Mouse (Mus musculus) mature B cell (primary cell): ENCODE results near the gene Dcaf11.

Source experiments
- in situ Hi-C: fragments of 300-500 bp; cut with MboI; formaldehyde crosslinking; loops from 2 replicates; pipeline ENCODE4 v1.14.3; 2019

Gene Dcaf11

DNA sequence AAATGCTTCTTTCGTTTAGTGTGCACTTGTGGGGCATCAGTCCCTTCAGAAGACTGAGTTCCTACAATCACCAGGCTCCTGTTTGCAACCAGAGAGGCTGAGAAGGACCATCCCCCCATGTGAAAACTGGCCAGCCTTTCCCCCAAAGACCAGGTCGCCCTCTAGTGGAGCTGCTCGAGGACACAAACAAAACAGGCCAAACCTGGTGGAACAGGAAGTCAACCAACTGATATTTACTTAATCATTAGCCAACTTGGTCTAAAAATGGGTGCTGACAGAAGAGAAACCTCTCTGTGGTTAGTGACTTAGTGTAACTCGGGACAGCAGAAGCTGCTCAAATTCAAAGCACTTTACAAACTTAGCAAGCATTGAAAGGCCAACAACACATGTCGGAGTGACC is 2.8 kb upstream of the Dcaf11 start:
- in situ Hi-C loops, result no loop called here

DNA sequence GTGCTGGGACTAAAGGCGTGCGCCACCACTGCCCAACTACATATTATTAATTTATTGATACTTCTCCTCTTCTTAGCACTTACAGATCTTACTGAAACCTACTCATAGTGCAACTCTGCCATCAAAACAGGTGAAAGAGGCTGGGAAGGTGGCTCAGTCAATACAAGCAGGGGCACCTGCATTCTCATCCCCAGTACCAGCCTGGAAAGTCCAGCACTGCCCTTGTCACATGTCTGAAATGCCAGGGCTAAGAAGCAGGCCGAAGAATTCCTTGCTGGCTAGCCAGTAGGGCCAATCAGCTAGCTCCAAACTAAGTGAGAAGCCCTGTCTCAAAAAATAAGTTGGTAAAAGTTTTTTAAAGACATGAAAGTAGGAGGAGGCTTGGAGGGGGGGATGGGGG is 2.2 kb upstream of the Dcaf11 start:
- in situ Hi-C loops, result no loop called here

DNA sequence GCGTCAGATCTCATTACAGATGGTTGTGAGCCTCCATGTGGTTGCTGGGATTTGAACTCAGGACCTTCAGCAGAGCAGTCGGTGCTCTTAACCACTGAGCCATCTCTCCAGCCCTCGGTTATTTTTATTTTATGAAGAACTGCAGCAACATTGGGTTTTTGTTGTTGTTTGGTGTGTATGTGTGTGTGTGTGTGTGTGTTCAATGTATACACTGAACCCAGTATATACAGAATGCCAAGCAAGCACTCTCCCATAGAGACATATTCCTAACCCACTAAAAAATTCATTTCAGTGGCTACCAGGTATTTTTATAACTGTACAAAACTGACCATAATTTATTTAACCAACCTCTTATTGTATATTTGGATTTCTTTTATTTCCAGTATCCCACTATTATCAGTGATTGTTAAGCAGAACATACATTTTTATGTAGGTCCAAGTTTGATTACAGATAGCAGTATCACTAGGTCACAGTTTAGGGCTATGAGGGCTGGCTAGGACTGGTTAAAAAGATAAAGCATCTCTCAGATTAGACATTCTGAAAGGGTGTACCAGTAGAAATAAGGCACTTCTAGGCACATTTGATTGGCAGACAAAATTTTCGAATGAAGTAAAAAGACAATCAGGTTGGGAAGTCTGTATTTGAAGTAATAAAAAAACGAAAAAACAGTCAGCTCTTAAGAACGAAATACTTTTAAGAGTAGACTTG is 912 bp upstream of the Dcaf11 start:
- in situ Hi-C loops, result no loop called here

DNA sequence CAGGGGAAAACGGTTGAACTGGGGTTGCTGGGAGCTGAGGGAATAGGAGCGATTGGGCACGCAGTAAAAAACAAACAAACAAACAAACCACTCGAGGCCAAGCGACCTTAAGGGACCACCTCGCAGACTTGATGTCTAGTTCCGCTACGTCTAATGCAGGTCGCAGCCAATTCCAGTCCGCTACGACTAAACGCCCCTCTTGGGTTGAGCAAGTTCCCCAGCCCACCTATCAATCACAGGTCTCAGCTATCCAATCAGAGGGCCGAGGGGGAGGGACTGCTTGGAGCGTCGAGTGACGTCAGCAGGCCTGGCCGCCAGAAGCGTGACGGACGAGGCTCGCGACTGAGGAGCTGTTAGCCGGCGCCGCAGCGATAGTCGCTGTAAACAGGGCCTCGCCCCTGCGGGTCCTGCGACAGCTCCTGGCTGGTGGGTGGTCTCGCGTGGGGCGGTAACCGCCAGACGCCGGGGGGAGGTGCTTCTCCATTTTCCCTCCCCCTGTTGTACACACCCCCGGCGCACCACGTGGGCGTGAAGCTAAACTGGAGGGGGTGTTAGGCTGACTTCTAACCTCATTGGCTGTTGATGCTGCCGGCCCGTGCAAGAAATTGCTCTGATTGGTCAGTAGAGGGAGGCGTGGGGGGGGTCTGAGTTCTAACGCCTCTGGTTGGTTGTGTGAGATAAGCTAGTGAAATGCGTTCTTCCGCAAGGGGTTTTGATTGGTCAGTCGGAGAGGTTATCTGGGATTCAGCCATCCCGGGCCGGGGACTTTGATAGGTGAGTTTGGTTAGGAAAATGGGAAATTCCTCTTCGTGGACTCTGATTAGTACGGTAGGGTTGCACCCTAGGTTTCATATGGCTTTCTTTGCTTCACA is 632 bp downstream of the Dcaf11 start, which contains the start of gene A730061H03Rik:
A730061H03Rik (minus strand) TSS at position 205 of the 872 bp plus-strand sequence.
- in situ Hi-C loops, result no loop called here

DNA sequence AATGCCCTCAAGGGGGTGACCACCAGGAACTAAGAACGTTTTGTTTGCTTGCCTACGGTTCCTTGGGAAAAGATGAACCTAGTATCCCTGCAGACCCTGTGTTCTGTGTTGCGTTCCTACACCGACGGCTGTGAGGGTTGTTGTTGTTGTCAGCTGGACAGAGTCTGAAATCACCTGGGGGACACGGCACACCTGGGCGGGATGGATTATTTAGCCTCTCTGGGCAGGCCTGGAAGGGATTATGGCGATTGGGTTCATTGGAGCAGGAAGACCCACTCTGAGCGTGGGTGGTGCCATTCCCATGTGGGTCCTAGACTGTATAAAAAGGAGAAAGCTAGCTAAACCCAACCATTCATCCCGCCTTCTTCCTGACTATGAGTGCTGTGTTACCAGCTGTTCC is 2.1 kb downstream of the Dcaf11 start:
- in situ Hi-C loops, result no loop called here

DNA sequence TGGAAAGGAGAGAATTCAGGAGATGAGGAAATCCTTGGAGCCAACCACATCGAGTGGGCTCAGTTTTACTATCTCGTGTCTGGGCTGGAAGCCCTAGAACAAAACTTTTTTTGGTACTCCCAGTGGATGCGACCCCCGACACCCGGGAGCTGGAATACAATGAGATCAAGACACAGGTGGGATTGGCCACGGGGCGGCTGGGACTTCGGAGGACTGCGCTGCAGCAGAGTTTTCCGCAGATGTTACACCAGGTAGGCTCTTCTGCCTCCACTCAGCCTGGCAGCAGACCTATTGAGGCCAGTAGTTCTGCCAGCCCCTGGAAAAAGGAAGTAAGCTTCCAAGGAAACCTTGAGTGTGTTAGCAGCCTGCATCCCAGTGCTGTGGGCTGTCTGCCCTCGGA is 3.4 kb downstream of the Dcaf11 start:
- in situ Hi-C loops, result no loop called here

DNA sequence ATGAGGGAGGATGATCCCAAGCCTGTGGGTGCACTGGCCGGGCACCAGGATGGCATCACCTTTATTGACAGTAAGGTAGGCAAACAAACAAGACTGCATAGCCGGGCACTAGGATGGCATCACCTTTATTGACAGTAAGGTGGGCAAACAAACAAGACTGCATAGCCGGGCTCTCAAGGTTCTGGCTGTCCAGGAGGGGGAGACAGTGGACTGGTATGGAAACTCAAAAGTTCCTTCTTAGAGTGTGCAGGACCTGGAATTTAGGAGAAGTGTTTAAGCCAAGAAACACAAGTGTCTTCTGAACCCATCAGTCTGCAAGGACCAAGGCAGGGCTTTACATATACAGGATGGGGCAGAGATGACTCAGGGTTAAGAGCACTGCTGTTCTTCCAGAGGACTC is 5.9 kb downstream of the Dcaf11 start:
- in situ Hi-C loops, result no loop called here

DNA sequence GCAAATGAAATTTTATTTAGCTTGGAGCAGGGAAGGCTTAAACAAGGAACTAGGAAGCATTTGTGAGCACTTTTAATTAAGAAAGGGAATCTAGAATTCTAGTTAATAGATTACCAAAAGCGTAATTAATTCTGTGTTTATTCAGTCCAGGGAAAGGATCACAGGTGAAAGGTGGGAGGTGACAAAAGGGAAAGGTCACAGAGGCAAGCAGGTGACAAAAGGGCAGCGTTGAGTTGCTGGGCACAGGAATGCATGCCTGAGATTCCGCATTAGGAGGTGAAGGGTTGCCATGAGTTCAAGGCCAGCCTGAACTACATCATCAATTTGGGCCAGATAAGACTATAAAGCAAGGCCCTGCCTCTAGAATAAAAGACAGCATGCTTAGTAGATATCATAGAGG is 7.7 kb downstream of the Dcaf11 start:
- in situ Hi-C loops, result no loop called here

DNA sequence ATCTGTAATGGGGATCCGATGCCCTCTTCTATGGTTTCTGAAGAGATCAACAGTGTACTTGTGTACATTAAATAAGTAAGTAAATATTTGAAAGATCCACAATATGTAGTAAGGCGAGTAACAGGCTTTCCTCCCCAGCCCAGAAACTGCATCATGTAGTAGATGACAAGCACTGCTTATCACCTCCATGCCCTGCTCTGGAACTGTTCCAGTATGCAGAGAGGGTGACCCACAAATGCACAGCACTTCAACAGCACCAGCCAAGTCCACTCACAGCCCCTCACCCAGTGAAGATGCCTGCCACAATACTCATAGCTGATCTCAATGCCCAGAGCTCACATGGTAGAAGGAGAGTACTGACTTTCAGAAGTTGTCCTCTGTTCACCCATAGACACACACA is 10.8 kb downstream of the Dcaf11 start:
- in situ Hi-C loops, result no loop called here

DNA sequence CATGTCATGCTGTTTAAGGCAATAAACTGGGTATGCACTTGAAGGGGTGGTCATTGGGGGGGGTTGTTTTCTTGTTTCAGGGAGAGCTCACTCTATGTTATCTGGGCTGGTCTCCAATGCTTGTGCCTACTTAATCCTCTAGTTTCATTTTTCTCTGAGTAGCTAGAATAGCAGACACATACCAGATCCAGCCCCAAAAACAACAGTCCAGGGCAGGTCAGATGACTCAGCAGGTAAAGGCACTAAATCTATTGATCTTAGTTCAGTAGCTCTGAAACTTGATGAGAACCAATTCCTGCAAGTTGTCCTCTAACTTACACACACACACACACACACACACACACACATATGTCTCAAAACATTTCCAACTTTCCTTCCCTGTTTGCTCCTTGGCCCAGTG is 12.0 kb downstream of the Dcaf11 start:
- in situ Hi-C loops, result no loop called here

DNA sequence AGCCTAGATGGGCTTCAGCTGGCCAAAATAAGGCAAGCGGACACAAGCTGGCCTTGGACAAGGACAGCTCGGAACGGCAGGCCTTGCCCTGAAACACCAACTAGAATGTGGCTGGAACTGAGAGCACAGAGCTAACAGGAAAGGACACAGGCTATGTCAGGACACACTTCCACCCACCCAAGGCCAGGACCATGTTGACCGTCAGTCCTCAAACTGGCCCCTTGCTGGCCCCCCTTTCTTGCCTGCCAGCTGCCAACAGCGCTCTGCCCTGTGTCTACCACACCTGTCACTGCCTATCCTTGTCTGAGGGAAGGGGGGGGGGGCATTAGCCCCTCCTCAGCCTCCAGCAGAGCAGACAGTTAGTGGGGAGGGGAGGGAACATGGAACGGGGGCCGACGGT is 15.5 kb downstream of the Dcaf11 start, which contains the start of gene Fitm1:
Fitm1 (plus strand) TSS at position 316 of the 400 bp plus-strand sequence.
- in situ Hi-C loops, result no loop called here

DNA sequence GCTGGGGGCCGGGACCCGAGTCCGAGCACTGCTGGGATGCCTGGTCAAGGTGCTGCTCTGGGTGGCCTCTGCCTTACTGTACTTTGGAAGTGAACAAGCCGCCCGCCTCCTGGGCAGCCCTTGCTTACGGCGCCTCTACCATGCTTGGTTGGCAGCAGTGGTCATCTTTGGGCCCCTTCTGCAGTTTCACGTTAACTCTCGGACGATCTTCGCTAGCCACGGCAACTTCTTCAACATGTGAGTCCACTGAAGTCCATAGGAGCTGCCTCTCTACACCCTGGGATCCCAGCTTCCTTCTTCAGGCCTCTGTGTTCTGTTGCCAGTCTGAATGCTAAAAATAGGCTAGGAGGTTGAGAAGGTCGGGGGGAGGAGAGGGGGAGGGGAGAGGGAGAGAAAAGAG is 15.9 kb downstream of the Dcaf11 start:
- in situ Hi-C loops, result no loop called here

DNA sequence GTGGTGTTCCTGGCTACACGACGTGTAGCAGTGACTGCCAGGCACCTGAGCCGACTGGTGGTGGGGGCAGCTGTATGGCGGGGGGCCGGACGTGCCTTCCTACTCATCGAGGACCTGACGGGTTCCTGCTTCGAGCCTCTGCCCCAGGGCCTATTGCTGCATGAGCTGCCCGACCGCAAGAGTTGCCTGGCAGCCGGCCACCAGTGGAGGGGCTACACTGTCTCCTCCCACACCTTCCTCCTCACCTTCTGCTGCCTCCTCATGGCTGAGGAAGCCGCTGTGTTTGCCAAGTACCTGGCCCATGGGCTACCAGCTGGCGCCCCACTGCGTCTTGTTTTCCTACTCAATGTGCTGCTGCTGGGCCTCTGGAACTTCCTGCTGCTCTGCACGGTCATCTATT is 16.6 kb downstream of the Dcaf11 start:
- in situ Hi-C loops, result no loop called here

DNA sequence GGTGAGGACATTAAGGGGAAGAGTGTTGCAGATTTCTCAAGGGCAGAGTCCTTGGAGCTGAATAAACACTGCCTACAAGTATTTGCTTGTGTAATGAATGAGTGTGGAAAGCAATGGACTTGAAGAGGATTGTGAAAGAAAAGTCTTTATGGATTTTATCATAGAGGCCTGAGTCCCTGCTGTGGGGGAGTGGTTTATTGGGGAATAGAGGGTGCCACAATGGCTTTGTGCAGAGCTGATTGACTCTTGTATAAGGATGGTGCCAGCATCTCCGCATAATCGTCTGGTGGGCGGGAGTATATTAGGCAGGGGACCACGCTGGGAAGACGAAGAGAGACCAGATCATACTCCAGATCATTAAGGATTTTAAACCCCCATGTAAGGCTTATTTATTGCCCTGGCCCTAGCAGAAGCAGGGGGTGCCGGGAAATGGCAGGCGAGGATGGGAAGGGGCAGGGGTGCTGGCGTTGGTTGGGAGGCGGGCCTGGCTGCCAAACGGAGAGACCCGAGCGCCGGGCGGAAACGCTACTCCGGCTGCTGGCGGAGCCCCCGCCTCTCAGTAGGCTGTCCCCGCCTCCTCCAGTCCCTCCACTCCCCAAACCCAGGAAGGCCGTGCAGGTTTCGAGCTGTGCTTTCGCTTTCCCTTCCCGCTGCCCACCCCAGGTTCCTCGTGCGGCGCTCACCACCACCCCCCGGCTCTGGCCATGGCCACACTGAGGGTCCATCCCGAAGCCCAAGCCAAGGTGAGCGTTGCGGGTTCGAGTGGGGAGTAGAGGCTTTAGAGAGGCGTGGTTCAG is 18.3 kb downstream of the Dcaf11 start, which contains the start of gene Psme1:
Psme1 (plus strand) TSS at position 253 of the 797 bp plus-strand sequence.
- in situ Hi-C loops, result no loop called here

DNA sequence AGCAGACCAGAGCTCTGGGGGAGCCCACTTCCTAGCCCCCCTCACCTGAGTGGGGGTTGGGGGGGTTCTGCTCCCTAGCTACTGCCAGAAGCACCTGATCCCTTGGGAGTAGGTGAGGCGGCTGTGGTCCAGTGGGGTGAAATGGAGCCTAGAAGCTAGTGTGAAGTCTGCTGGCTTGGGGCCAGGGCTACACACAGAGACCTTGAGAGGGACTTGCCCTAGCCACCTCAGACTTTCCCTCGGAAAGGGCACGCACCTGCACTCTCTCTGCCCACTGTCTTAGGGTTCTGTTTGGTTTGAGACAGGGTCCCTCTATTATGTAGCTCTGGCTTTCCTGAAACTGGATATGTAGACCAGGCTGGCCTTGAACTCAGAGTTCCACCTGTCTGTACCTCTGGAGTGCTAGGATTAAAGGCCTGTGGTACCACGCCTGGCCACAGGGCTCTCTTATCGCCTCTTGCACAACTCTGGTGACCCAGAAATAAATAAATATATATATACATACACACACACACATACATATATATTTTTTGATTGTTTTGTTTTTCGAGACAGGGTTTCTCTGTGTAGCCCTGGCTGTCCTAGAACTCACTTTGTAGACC is 19.0 kb downstream of the Dcaf11 start:
- in situ Hi-C loops, result no loop called here

DNA sequence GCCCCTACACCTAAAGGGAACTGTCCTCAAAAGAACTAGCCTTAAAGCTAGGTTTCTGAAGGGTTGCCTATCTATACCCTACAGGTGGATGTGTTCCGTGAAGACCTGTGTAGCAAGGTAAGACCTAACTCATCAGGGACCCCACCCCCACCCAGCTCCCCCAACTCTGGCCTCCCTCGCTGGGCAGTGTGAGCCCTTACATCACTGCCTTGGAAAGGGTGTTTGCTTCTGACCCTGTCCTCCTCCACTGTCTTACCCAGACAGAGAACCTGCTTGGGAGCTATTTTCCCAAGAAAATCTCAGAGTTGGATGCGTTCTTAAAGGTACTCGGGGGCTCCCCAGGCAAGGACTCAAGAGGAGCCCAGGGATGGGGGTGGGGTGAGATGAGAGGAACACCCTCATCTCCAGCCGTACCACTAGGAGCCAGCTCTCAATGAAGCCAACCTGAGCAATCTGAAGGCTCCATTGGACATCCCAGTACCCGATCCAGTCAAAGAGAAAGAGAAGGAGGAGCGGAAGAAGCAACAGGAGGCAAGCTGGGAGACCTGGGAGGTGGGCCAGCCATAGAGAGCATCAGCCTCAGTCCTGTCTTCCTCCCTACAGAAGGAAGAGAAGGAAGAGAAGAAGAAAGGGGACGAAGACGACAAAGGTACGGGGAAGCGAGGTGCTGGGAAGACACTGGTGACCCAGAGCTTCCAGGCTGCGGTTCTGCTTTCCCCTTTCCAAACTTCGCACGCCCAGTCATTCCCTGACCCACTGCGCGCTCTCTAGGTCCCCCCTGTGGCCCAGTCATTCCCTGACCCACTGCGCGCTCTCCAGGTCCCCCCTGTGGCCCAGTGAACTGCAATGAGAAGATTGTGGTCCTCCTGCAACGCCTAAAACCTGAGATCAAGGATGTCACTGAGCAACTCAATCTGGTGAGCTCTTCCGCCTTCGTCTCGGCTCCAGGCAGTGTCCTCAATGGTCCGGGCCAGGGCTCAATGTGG is 20.0 kb downstream of the Dcaf11 start:
- in situ Hi-C loops, result no loop called here

DNA sequence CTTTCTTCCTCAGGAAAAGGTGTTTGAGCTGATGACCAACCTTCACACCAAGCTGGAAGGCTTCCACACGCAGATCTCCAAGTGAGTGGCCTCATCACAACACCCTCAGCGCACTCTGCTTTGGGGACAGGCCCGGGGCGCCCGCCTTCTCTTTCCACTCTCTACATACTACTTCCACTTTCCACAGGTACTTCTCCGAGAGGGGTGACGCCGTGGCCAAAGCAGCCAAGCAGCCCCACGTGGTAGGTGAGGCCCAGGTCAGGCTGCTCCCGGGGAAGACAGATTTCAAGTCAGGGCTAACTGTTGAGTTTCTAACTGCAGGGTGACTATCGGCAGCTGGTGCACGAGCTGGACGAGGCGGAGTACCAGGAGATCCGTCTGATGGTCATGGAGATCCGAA is 20.9 kb downstream of the Dcaf11 start:
- in situ Hi-C loops, result no loop called here

DNA sequence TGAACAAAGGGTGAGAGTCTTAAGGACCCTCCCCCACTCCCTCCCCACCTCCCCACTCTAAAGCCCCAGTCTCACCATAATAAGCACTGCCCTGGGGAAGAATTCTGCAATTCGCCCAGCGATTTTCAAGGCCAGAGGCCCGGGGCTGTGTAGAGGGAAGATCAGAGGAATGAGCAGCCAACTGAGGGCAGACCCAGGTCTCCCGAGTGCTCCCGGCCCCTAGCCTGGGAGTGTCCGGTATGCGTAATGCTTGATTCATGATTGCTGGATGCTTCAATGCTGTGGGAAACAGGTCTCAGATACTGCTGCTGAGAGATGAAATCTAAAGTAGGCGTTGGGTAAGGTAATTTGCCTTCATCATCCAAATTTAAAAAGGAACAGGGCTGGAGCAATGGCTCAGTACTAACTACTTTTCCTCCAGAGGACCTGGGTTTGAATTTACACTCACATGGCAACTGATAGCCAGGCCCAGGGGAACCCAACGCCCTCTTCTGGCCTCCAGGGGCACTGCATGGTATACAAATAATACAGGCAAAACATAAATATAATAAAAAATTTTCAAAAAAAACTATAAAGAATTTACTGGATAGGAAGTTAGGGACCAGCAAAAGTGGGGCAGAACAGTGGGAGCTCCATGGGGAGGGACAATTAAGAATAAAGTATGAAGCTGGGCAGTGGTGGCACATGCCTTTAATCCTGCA is 22.3 kb downstream of the Dcaf11 start:
- in situ Hi-C loops, result no loop called here

DNA sequence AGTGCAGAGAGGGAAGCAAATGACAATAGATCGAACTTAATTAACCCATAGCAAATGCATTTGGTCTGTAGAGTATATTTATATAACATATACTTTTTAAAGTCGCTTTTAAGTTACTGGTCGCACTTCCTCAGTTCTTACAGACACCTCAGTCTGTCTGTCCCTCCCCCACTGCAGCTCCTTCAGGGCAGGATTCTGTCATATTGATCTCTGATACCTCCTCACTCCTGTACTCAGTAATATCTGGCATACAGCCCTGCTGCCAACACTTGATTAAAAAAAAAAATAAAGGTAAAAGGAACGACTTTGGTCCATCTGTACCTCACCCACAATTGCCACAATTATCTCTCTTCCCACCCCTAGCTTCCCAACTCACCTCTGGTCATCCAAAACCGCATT is 24.5 kb downstream of the Dcaf11 start:
- in situ Hi-C loops, result no loop called here
